ENCODE assay signal across 25 mouse cellular contexts in the genomic region with DNA sequence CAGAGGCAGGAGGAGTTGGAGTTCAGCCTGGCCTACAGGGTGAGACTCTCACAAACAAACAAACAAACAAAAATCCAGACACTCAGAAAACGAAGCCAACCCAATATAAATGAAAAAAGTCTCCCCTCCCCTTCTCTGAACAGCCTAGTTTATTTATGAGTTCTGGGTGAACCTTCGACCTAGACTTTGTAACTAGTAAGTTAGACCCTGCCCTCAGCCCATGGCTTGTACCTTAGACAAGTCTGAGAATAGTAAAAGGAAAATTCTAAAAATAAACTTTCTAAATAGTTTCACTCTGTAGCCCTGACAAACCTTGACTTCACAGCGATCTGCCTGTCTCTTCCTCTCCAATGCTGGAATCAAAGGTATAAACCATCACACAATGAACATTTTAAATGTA.
"Had no signal": no experiment of that assay in that cellular context is flagged by ENCODE, and none has a peak within 500 bp of the region (broad histone marks: within the 10 kb centered on the region; RNA-seq: fewer than 3 reads in every experiment).

No protein-coding gene starts in this region.

- H3K9ac ChIP-seq: forebrain, embryonic 15.5 days; forebrain, postnatal 0 days; heart, embryonic 13.5 days; heart, embryonic 15.5 days; hindbrain, embryonic 13.5 days; hindbrain, embryonic 15.5 days; limb, embryonic 13.5 days; limb, embryonic 15.5 days; liver, embryonic 13.5 days; liver, embryonic 15.5 days had no signal

- H3K4me3 ChIP-seq: forebrain, embryonic 15.5 days; heart, adult 2 months; heart, embryonic 13.5 days; heart, embryonic 15.5 days; hindbrain, embryonic 13.5 days; hindbrain, embryonic 15.5 days; limb, embryonic 13.5 days; limb, embryonic 15.5 days; liver, embryonic 13.5 days; liver, embryonic 15.5 days had no signal

- DNase-seq: forebrain, postnatal 0 days; gastrocnemius, postnatal 14 days; gastrocnemius, postnatal 36 days; heart, adult 11 months; heart, adult 2 months; heart, postnatal 14 days; heart, postnatal 36 days; kidney, adult 18-20 months; layer of hippocampus, adult 9-11 months; layer of hippocampus, postnatal 36 days; left cerebral cortex, postnatal 4 days; liver, embryonic 13.5 days; lung, adult 18-20 months had no signal

- ATAC-seq: forebrain, embryonic 15.5 days; forebrain, postnatal 0 days; hindbrain, postnatal 0 days; intestine, embryonic 16.5 days had no signal

- H3K36me3 ChIP-seq: forebrain, embryonic 15.5 days; hindbrain, embryonic 13.5 days; hindbrain, embryonic 15.5 days; liver, embryonic 13.5 days; liver, embryonic 15.5 days had no signal

- H3K27ac ChIP-seq: forebrain, embryonic 15.5 days; heart, adult 2 months; heart, embryonic 13.5 days; heart, embryonic 15.5 days; hindbrain, embryonic 13.5 days; hindbrain, embryonic 15.5 days; hindbrain, postnatal 0 days; kidney, postnatal 0 days; limb, embryonic 13.5 days; limb, embryonic 15.5 days; liver, embryonic 13.5 days; liver, embryonic 15.5 days had no signal

- H3K27me3 ChIP-seq: forebrain, embryonic 15.5 days; heart, embryonic 13.5 days; heart, embryonic 15.5 days; hindbrain, embryonic 15.5 days; limb, embryonic 13.5 days; limb, embryonic 15.5 days; liver, embryonic 13.5 days; liver, embryonic 15.5 days had no signal

- H3K9me3 ChIP-seq: forebrain, embryonic 15.5 days; heart, embryonic 13.5 days; heart, embryonic 15.5 days; hindbrain, embryonic 13.5 days; hindbrain, embryonic 15.5 days; limb, embryonic 13.5 days; limb, embryonic 15.5 days; liver, embryonic 13.5 days; liver, embryonic 15.5 days had no signal

- H3K4me2 ChIP-seq: forebrain, embryonic 15.5 days; heart, embryonic 11.5 days; heart, embryonic 13.5 days; heart, embryonic 15.5 days; hindbrain, embryonic 13.5 days; hindbrain, embryonic 15.5 days; limb, embryonic 13.5 days; limb, embryonic 15.5 days; liver, embryonic 13.5 days; liver, embryonic 15.5 days had no signal
